Mouse (Mus musculus) heart, postnatal 25 days (tissue): ENCODE measurements around the gene Nudt12. TPM values are rescaled to one million over a fixed set of nuclear protein-coding genes. Genes with fewer than 3 reads are reported as not detected.
A peak's percentile ranks its signal among the peaks of the same experiment; 100 is the strongest.

Source experiments
- DNase-seq: peaks from one replicate; pipeline ENCODE4 v3.0.0; 2022; ENCODE audit warnings: low spot score
- intact Hi-C: fragments of 180-260 bp; cut with DNase I; formaldehyde crosslinking; loops from one replicate; pipeline ENCODE4 v1.15.1; 2025
- total RNA-seq, 2 experiments: library from RNA; stranded (reverse); gene quantifications; 2 replicates each; pipeline ENCODE4 v1.2.3; 2021

Gene Nudt12
- total RNA-seq: 10 to 100 TPM; 11.9 to 13.0 TPM

DNA sequence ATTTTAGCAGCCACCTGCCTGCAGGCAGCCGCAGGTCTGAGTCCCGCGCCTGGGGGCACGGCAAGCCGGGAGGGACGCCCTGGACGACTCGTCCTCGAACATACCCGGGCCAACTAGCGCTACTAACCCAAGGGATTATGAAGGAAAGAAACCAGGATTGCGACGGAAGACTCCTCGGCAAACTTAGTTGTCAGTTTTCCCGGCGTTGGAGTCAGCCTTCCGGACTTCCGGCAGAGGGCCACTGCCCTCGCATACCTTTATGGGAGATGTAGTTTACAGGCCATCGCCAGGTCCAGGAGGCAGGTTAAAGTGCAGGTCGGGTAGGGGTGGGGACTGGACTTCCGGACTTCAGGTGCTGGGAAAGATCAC lies at the start of gene Nudt12:
Gene Nudt12 (minus strand): TSS at position 282 of the 369 bp plus-strand sequence.
- DNase-seq: peak; percentile 40
- intact Hi-C loops: no loop called here

DNA sequence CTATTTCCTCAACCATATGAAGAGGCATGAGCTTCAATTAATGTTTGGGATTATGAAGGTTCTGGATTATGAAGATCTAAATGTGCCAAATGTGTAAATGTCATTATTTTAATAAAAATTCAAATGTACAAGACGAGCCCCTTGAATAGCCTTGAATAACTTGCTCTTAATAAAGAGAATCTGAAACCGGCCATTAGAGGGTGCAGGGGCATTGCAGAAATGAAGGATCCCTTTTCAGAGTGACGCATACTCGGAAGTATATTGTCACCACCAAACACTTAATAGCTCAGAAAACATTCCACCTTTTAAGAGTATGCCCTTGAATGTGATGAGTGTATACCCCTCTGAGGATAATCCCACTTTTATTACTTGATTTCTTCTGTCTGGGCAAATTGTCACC lies 40.1 kb upstream of the Nudt12 start:
- intact Hi-C loops: no loop called here
- DNase-seq: no peak

DNA sequence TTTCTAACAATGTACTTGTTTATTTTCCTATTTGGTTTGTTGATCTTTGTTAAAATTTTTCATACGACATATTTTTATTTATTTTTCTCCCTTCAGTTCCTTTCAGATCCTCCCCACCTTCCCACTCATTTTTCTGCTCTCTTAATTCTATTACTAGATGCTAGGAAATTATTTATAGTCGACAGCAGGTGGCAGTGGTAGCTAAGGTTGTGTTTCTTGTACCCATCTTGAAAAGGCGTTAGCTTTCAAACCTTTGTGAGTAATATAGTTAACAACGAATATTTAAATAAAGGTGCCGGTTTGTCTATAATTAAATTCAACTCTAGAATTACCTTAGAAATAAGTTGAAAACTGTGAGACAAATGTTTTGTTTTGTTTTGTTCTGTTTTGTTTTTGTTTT lies 26.6 kb upstream of the Nudt12 start:
- intact Hi-C loops: no loop called here
- DNase-seq: no peak

DNA sequence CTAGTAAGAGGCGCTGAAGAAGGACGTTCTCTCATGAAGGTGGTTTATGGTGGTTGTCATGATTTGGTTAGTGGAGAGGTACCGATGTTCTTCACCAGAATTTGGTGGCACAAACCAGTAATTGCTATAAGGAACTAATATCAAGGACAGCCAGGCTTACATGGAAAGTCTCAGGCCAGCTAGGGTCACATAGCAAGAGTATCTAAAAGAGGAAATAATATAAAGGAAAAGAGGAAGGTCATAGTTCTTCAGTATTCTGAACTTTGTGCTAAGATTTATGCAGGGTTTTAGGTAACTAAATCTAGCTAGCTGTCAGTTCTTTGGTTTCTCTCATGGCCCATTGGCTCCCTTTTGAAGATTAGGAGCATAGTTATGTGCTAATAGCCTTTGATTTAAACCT lies 20.3 kb upstream of the Nudt12 start:
- DNase-seq: no peak
- intact Hi-C loops: no loop called here

DNA sequence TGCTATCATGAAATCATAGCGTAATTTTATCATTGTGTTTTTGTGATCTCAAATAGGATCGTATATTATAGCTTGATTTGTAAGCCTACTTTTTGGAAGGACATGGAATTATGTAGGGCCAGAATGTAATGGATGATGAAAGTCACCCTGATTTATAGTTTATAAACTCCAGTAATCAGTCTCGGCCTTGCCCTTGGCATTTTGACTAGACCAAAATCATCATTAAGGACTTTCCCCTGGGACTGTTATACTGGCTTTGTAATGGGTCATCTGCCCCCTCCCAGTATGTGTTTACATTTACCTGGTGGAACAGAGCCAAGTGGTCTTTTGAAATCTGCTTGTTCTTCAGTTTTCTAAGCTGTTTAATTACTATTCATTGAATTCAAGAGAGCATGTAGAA lies 13.2 kb upstream of the Nudt12 start:
- intact Hi-C loops: no loop called here
- DNase-seq: no peak

DNA sequence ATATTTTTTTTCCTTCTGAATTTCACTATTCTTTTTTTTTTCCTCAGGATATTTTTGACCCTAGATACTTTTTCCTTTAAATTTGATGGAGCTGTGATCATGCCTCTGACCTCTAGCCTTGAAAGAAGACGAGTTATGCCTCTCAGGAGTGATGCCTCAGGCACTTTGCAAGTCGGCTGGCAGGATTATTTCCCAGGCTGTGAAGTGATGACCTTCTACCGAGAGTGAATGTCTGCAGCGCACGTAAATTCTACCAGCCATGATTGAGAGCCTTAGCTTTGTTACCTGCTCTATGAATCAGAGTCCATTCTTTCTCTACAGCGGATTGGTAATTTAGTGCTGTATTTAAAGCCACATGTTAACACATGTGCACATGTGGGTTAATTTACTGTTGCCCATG lies 11.3 kb upstream of the Nudt12 start:
- intact Hi-C loops: no loop called here
- no peak for DNase-seq

DNA sequence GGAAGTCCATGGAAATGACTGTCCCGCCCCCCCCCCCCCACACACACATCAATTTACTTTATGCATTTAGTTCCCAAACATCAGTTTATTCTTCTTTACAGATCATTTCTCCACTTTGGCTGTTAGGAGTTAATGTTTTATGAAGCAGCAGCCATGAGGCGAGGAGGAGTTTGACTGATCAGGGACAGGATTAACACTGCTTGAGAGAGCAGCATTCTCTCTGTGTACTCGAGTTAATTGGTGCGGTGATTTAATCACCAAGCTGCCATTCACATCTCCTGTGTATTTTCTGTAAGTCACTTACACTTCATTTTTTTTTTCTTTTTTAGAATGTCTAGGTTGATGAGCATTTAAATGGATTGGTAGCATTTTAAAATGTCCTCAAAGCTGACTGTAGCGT lies 10.8 kb upstream of the Nudt12 start:
- intact Hi-C loops: no loop called here
- DNase-seq: no peak

DNA sequence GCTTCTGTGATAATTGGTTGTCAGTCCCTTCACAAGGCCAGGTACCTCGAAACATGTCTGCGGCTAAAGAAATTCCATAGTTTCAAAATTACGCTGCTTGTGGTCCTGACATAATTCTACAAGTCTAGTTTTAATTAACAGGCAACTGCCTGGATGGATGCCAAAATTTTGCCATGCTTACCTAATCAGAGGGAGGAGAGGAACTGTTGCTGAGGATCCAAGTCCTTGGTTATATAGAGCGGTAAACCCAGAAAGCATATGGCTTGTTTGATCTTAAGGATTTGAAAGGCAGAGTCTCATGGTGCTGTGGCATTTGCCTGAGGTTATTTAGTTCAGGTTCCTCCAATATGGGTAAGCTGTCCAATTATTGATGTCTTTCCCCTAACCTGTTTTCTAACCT lies 5.5 kb upstream of the Nudt12 start:
- intact Hi-C loops: no loop called here
- no peak for DNase-seq

DNA sequence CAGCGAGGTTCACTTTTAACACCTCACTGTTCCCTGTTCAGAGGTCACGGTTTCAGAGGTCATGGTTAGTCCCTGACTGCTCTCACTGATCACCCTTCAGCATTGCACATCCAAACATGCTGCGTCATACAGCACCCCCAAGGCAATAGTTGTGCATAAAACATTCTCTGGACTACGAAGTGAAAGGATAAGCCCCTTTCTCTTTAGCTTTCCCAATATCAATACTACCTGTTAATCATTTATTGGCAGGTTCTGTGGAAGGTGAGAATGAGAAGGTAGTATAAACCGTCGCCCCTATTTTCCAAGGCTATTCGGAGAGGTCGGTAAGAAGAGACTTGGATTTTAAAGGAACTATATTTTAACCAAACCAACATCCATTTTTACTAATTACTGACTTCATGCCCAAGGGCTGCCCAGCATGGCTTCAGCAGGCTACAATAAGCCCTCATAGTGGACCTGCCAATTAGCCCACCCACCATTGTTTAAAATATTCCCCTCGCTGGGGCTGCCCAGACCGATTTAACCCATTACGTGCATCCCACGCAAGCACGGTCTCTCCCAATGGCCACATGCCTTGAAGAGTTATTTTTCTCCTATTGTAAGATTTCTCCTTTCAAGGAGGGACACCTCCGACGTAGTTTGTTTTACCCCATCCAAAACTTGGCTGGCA lies 616 bp downstream of the Nudt12 start:
- DNase-seq: no peak
- intact Hi-C loops: no loop called here

DNA sequence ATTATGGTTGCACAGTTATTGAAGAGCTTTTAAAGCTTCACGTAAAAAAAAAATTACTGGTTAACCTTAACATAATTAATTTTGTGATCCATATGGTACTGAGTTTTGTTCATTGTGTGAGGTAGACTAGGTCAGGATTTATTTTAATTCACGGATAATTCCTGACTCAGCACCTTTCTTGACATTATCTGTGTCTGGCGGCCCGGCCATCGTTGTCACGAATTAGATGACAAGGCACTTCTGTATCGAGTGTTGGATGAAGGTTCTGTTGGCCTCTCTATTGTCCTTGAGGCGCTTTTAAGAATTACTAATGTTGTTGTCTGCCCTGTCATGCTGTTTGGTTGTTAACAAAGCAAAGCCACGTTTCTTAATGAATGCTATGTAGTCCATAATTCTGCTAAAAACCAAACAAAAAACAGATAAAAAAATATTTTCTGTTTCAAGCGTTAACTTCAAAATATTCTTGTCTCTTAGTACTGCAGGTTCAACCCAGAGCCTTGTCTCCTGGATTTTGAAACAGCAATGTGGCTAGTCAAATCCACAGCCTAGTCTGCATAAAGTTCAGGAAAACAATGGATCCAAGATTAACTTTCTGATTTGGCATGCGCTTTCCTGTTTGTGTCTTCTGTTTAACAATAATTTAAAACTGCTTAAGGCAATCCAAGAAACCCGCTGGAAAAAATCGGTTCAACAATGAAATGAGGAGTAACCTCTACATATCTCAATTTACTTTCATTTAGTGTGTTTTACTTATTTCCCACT lies 1.4 kb downstream of the Nudt12 start:
- intact Hi-C loops: no loop called here
- no peak for DNase-seq

DNA sequence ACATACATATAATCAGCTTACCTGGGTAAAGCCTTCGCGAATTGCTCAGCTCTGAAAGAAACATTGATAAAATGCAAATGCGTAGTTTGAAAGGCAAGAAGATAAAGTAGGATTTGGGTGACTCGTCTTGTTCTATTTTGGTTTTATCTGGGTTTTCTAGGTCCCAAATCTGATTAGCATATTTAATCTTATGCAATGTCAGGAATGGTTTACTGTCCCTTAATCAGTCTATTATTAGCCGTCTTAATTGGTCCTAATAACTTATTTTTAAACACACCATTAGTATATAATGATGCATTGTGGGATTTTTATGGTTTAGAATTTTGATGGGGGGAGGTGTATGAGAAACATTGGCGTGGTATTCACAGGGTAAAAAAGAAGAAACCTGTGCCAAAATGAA lies 21.9 kb downstream of the Nudt12 start, which contains the start of gene Pdzph1:
Gene Pdzph1 (minus strand): TSS at position 101 of the 400 bp plus-strand sequence.
- intact Hi-C loops: no loop called here
- DNase-seq: no peak

DNA sequence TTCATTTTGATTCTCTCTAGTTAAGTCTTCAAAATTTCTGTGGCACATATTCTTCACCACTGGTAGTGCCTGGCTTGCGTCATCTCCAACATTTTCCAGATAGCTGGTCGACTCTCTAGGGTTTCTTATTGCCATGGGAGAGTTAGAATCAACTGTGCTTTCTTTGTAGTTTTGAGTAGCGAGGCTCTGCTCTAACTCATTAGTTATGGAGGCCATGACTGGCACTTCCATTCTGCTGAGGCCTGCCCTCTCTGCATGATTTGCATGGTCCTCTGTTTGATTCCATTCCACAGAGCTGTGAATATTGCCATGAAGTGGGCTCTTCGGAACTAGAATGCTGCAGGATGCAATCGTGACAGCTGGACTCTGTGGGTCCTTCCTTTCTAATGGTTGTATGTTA lies 39.9 kb downstream of the Nudt12 start:
- DNase-seq: no peak
- intact Hi-C loops: no loop called here

DNA sequence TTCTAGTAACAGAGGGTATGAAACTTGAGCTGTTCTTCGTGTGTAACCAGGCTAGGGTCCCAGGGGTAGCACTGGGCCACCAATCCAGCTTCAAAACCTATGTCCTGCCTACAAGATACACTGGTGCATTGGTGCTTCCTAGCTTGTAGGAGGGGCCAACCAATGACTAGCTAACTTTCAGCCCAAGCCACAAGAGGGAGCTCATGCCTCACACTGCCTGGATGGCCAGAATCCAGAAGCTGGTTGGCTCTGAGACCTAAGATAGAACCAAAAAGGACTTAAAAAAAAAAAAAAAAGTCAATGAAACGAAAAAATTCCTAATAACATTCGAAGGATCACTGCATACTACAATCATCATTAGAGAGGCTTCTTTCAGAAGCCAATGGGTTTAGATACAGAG lies 53.3 kb downstream of the Nudt12 start:
- intact Hi-C loops: no loop called here
- DNase-seq: no peak

DNA sequence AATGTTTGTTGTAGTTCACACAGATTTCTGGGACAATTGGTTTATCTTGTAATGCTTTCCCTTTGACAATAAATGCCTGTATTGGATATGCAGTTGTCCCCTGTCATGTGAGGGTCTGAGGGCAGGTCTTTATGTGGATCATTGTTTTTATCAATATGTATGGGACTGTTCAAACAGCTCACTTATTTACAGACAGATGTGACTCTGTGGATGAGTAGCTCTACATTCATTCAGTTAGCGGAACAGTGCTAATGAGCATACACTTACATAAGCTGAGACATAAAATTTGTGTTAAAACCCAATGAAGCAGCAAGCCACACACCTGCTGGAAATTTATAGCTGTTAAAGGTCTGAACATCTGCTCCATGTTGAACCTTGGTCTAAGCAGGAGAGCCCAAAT lies 56.1 kb downstream of the Nudt12 start:
- intact Hi-C loops: no loop called here
- no peak for DNase-seq

Other genes with a start within 250 kb of the Nudt12 start
- gene Pdzph1, start 22.0 kb downstream of the Nudt12 start, total RNA-seq: not detected